Mouse (Mus musculus) fat pad, adult 2 months (tissue): ENCODE measurements at regions not wholly inside any gene's neighbourhood (a gene's known extent, or its start where the extent isn't known, plus 50 kb on each side); places are given as distances from the start of the nearest gene placed in this dataset.
A peak's percentile ranks its signal among the peaks of the same experiment; 100 is the strongest.

Source experiments
- DNase-seq: peaks from one replicate; pipeline ENCODE4 v3.0.0-alpha.2; 2011; ENCODE audit warnings: low read depth, low spot score; ENCODE audit errors: extremely low read depth

- no peak for DNase-seq
Measured at GRCm38 (mm10) chr13:107217825-107218224, 195.9 kb upstream of the Kif2a start.

- DNase-seq, result no peak
Measured at GRCm38 (mm10) chr13:107213281-107213680, 191.4 kb upstream of the Kif2a start.

- DNase-seq, result no peak
Measured at GRCm38 (mm10) chr13:107210676-107211075, 188.8 kb upstream of the Kif2a start.

- no peak for DNase-seq
Measured at GRCm38 (mm10) chr13:107207354-107208181, 185.6 kb upstream of the Kif2a start.

GRCm38 (mm10) chr13:107199875-107200274, 177.9 kb upstream of the Kif2a start:
- no peak for DNase-seq

DNA sequence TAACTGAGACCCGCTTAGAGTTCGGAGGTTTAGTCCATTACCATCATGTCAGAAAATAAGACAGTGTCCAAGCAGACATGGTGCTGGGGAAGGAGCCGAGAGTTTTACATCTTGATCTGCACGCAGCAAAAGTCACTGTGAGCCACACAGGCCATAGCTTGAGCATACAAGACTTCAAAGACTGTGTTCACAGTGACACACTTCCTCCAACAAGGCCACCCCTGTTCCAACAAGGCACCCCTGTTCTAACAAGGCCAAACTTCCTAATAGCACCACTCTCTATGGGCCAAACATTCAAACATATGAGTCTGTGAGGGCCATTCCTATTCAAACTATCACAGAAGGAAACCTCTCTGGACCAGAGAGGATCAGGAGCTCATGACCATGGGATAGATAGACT, 171.5 kb upstream of the Kif2a start:
- DNase-seq, result no peak

- DNase-seq, result no peak
Measured at GRCm38 (mm10) chr13:107187258-107187878, 165.4 kb upstream of the Kif2a start.

DNA sequence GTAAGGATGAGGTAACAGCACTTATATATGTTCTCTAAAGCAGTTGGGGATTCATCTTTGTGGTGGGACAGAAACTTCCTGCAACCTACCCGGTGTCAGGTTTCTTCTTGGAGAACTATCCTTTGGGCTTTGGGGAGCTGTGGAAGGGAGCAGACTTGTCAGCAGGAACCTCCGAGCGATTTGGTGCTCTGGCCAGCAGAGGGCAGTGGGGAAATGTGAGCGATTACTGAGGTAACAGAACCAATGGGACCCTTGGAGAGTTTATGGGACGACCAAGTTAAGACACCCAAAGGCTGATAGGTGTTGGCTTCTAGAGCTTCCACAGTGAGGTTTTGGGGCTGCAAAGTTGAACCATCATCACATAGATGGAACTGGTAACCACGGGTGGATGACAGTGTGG, 160.6 kb upstream of the Kif2a start:
- DNase-seq, result no peak

GRCm38 (mm10) chr13:107179551-107179950, 157.6 kb upstream of the Kif2a start:
- DNase-seq, result no peak

- DNase-seq, result no peak
Measured at GRCm38 (mm10) chr13:107177595-107177994, 155.7 kb upstream of the Kif2a start.

DNA sequence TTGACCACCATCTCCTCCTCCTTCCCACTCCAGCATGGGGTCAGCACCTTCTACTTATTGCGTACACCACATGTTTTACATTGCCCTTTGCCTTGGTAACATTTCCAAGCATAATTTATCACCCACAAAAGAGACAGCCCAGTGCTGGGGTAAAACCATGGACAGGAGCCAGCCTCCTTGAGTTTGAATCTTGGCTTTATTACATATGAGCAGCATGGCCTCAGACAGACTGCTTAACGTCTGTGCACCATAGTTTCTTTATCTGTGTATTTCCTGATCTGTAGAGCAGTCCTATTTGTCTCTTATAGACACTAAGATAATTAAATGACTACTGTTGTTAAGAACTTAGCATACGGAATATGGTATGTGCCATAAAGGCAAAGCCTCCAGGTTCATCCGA, 154.0 kb upstream of the Kif2a start:
- no peak for DNase-seq

DNA sequence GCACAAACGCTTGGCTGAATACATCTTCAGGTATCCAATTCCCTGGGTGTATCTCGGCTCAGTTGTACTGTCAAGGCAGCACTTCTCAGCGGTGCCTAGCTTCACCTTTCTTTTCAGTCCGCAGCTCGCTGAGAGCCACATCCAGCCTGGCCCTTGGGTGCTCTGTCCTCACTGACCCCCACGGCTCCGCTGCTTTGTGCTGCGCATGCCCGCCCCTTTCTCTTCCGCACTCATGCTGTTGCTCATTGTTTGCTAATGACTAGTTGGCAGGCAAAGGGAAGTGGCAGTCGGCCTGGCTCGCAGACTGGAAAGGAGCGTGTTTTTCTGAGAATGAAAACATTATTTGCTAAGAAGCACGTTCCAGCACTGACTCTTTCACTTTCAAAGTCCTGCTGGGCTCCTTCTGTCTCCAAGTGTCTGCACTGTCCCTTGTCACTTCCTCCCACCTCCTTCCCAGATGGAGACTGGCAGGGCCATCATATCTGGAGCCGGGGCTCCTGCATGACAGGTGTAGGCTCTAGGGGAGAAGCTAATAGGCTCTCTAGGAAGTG, 146.7 kb upstream of the Kif2a start:
- DNase-seq, result no peak

- no peak for DNase-seq
Measured at GRCm38 (mm10) chr13:107167856-107168598, 146.1 kb upstream of the Kif2a start.

DNA sequence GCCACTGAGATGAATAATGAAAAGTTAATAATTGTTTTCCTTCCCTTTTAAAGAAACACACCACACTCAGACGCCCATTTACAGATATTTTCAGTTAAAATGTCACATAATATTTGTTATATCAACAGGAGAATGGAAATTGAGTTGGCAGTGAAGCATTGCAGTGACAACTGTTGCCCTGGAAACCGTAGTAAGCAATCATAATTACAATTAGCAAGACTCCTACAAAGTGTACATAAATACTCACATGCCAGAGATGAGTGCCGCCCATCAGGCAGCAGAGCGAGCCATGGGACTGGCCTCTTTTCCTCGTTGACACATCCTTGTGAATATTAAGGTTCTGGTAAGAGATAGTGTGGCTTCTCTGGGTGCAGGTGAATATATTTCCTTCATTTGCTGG, 129.6 kb upstream of the Kif2a start:
- no peak for DNase-seq

DNA sequence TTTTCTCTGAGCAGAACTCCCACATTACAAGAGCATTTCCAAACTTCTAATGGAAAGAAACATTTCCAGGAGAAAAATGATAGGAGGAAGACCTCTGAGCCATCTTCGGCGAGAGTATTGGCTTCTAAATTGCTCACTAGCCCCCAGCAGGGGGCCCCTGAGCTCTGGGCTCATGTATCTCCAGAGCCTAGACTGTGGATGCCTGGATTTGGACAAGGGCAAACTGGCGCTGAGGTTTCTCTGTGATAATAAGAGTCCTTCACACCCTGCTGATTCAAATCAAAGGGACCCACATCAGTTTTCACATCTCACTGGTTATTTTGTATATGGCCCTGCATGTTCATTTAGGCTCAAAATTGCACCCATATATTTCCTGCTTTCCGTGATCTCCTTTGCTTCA, 119.3 kb upstream of the Kif2a start:
- no peak for DNase-seq

GRCm38 (mm10) chr13:107134125-107134524, 112.2 kb upstream of the Kif2a start:
- no peak for DNase-seq

GRCm38 (mm10) chr13:107126636-107127035, 104.7 kb upstream of the Kif2a start:
- no peak for DNase-seq

DNA sequence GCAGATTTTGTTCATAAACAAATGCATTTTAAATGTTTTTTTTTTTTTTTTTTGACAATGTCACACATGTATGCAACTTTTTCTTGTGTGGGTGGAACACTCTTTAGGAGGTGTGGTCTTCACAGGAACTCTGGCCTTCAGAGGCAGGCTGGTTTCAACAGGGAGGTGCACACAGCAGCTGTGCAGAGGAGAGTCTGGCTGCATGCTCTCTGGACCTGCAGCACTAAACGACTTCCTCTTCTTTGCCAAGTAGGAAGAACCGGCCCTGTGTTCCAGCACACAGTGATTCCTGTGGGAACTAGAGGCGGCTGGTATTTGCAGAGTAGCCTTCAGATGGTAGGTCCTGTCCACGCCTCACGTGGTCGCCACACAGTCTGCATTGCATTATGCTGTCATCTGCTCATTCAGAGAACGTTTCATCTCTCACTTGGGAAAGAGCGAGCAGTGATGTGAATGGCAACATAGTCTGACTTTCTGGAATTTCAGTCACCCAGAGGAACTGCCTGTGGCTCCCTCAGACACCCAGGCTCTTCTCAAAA, 102.3 kb upstream of the Kif2a start:
- DNase-seq, result no peak

- DNase-seq, result peak; percentile 1
Measured at GRCm38 (mm10) chr13:107113949-107114690, 92.2 kb upstream of the Kif2a start.

GRCm38 (mm10) chr13:107108045-107108444, 86.1 kb upstream of the Kif2a start:
- DNase-seq, result no peak

- DNase-seq, result no peak
Measured at GRCm38 (mm10) chr13:107107572-107107971, 85.6 kb upstream of the Kif2a start.
